Mouse (Mus musculus) cerebellum, postnatal 36 days (tissue): ENCODE measurements around the gene Tmprss12.
"Not testable (repeated sequence)": the region's sequence is repeated elsewhere in the genome, so short reads cannot be mapped to it uniquely, and the experiment has no call there.

Experiments used
- DNase-seq, 2 experiments: peaks; one replicate each; pipeline ENCODE4 v3.0.0; 2021 to 2022; ENCODE audit warnings: mixed read lengths in 2 of 2

Tmprss12 gene

DNA sequence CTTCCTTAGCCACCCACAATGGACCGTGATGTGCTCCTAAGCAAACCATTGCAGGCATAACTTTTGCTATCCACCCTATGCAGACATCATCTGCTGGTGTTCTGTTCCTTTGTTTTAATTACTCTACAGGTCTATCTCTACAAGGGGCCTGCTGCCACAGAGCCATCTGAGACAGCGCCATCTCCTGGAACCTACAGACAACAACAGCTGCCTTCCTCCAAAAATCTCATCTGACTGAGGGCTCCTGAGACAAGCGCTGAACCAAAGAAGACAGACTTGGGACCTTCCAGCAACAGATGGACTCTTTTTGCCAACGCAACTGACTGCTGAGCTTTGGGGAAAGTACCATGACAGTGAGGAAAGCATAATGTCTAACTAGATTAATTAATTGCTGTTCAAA lies 47.5 kb downstream of the Tmprss12 start:
- not testable (repeated sequence) for DNase-seq

DNA sequence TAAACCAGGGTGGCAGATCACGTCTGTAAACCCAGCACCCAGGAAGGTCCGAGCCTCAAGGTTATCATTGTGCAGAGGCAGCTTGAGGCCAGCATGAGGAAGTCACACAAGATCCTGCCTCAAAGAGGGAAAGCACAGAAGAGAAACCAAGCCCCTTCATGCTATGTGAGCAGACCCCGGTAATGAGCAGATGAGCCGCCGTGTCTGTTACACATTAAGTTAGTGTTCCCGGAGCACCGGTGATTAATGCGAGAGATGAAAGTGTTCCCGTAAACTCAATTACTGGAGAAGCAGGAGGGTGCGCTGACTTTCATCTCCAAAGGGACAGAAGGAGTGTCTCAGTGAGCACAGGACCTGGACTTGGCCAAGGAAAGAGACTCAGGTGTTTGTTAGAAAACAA lies 48.7 kb downstream of the Tmprss12 start:
- not testable (repeated sequence) for DNase-seq

DNA sequence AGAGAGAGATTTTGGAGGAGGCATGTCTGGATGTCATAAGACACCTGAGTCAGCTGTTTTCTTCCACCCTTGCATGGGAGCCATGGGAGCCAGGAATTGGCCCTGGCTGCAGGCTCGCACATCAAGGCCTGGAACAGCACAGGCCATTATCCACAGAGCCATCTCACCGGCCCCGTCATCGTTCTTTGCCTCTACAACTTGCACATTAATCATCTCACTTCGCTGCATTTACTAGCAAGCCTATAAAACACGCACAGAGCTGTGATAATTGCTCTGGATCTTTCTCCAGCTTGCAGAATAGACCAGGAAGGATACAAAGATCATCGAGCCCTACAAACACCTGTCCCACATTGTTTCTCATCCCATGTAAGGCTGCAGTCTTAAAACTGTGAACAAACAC lies 50.1 kb downstream of the Tmprss12 start:
- DNase-seq, result no peak

DNA sequence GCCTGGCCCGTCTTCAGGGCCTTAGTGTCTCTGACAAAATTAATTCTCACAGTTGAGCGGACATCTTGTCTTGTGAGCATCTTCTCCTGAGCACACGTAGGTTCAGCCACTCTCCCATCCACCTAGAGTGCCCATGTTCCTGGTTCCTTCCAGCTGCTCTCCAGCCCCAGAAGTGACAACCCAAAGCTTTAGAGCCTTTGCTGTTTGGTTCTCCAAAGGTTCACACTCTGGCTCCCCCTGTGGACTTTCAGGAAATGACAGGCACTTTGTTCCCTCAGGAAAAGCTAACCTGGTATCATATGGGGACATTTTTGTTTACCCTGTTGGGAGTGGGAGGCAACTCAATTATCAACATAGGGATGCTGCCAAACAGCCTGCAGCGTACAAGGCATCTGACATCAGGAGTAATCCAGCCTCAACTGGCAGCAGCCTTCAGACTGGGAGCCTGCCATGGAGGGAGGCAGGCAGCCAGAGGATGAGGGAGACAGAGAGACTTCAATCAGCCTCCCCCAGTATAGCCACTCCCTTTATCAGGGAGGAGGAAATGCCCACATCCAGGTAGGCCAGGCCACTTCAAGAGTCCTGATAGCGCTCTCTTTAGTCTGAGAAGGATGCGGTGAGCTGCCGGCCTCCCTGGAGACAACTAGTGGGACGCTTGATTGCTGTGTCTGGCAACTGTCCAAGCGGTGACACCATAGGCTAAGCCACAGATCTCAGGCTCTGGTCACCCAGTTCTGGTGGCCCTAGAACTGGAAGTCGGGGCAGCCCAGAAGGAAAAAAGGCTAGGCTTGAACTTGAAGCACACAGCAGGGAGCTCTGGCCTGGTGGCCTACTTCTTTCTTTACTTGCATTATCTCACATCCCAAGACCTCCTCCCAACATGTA lies 51.7 kb downstream of the Tmprss12 start:
- not testable (repeated sequence) for DNase-seq

DNA sequence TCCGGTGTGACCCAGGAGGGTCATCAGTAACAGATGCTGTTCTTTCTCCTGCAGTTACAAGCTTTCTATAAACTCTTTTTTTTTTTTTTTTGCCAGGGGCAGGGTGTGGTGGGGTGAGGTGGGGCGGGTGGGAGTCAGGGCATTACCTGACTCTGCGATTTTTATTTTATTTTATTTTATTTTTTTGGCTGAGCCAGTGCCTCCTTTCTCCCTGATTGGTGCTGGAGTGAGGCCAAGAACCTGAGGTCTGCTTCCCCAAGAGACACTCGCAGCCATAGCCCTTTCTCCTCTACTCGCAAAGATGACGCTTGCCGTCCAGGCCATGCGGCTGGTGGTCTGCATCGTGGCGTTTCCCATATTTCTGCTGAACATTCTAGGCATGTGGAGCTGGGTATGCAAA lies 54.0 kb downstream of the Tmprss12 start, which contains the start of gene Mettl7a3:
Gene Mettl7a3 (plus strand): TSS at position 301 of the 400 bp plus-strand sequence.
- DNase-seq, result no peak

DNA sequence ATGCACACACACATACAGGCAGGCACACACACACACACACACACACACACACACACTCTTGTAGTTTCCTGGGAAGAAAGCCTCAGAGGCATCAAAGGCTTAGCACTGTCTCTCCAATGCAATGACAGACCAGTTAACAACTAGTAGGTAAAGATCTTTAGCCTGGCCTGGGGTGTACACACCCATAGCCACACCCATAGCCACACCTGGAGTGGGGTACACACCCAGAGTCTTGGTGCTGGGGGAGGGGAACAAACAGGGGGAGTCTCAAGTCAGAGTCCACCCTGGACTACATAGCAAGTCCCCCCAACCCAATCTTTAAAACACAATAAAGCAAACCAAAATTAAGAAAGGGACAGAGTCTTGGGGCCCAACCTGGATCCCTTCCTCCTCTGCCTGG lies 56.7 kb downstream of the Tmprss12 start:
- DNase-seq, result not testable (repeated sequence)

DNA sequence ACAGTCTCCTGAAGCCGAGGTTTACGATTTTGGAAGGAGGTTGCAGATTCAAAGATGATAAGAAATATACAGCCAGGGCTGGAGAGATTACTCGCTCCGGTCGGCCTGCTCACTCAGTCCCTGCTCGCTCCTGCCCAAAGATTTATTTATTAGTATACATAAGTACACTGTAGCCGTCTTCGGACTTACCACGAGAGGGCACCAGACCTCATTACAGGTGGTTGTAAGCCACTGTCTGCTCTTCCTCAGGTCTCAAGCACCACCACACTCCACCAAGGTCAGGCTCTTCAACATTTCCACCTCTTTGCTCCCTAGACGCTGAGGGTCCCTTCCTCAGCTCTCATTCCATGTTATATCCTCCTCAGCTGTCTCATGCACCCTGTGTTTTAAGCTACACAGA lies 57.2 kb downstream of the Tmprss12 start:
- peak; percentile 70 to 71 for DNase-seq

DNA sequence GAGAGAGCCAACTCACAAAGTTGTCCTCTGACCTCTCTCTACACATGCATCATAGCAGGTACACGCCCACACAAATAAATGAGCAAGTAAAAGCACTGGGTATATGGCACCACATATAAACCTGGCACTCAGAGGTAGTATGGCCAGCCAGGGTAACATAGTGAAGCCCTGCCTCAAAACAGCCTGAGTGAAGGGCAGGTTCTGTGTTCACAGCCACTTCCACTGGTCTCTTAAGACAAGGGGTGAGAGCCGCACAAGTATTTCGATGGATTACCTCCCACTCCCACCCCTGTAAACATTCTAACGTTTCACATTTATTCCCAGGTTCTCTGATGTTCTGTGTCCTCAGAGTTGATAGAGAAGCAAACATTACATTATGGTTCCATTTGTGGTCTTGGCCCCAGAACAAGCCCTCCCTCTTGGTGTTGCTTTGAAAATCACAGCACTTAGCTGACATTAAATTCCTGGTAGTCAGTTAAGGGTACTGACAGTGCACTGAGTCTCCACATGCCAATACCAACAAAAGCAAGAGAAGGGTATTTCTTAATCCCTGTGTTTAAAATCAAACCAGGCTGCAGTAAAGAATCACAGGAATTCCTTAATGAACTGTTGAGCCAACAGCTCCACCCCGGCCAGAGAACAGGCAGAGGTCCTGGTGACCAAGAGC lies 60.8 kb downstream of the Tmprss12 start:
- DNase-seq, result not testable (repeated sequence)
